Mouse (Mus musculus) lung, adult 18-20 months (tissue): ENCODE data around the gene Llgl1.

ENCODE experiments used
- DNase-seq, 2 experiments: peaks; one replicate each; pipeline ENCODE4 v3.0.0; 2022; ENCODE audit warnings: mixed read lengths in 2 of 2

The Llgl1 gene

DNA sequence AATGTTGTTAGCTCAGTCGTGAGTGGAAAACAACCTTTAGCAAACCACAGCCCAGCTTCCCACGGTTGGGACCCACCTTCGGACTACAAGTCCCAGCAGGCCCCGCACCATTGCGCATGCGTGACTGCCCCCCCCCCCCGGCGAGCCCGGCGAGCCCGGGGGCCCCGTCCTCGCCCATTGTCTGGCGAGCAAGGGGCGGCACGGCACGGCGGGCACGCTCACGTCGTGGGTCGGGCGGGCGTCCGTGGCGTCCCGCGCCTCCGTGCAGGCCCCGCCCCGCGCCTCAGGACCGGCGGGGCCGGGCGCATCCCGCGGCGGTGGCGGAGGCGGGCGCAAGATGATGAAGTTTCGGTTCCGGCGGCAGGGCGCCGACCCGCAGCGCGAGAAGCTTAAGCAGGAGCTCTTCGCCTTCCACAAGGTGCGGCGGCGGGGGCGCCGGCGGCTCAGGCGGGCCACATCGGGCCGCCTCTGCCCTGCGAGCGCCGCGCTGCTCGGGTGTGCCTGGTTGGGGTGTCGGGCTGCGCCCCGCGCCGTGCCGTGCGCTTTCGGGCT lies at the start of gene Llgl1:
Gene Llgl1, plus strand, starts transcription at position 200 of the 552 bp plus-strand sequence.
- peak; percentile 85 to 88 for DNase-seq

DNA sequence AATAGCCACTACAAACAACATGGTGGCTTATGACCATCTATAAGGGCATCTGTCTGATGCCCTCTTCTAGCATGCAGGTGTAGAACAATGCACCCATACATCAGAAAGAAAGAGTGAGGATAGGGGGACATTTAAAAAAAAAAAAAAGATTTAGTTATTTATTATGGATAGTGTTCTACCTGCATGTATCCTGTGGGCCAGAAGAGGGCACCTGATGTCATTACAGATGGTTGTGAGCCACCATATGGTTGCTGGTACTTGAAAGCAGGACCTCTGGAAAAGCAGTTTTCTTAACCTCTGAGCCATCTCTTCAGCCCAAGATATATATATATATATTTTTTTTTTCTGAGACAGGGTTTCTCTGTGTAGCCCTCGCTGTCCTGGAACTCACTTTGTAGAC lies 3.4 kb upstream of the Llgl1 start:
- no peak for DNase-seq

DNA sequence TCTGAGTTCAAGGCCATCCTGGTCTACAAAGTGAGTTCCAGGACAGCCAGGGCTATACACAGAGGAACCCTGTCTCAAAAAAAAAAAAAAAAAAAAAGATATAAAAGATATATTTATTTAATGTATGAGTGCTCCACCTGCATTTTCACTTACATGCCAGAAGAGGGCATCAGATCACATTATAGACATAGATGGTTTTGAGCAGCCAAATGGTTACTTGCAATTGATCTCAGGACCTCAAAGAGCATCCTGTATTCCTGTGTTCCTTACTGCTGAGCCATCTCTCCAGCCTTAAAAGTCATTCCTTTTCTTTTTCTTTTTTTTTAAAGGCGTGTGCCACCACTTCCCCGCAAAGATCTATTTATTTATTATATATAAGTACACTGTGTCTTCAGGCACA lies 2.0 kb upstream of the Llgl1 start:
- DNase-seq = no peak

DNA sequence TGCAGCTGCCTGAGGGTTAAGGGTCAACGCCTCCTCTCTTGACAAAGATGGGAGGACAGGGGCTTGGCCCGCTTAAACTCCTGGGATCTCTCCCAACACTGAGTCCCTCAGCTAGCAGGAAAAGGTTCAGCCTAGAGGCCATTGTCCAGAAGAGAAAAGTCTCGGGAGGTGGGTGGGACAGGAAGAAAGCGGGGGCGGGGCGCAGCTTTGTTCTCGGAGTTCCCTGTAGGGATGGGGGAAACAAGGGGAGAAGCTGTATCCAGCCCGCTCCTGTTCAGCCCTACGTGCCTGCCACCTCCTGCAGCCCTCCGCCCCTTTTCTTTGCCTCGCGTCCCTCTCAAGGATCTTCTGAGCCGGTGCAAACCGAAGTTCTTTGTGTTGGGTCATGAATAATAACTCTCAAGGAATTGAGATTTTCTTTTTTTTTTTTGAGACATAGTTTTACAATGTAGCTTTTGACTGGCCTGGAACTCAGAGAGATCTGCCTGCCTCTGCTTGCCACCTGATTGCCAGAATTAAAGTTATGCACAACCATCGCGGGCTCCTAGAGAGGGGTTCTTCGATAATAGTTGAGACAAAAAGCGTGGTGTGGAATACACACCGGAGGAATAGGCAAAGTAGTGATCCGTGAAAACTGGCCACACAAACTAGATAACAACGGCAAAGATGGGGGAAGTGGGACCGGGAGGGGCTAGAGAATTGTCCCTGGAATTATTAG lies 558 bp upstream of the Llgl1 start:
- DNase-seq = peak; percentile 76 to 87

- DNase-seq = no peak
Measured at GRCm38 (mm10) chr11:60700320-60701185, 1.0 kb downstream of the Llgl1 start.

GRCm38 (mm10) chr11:60701611-60702010 lies 2.1 kb downstream of the Llgl1 start:
- peak in 1 of 2 experiments; percentile 3 for DNase-seq

DNA sequence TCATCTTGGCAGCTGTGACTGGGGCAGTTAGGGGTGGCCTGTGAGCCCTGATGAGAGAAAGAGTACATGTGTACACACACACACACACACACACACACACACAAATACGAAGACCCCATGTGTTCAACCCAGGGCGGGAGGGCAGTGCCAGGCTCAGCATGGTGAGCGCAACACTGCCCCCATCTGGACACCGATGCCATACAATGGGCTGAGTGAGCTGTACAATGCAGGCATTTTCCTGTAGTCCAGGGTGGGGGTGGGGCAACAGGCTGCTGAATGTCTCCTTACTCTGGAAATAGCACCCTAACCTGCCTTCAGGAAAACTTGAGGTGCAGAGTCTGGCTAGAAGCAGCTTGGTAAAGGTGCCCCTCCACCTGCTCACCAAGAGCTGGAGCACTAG lies 3.6 kb downstream of the Llgl1 start:
- peak; percentile 62 to 74 for DNase-seq

- DNase-seq = peak in 1 of 2 experiments; percentile 3
Measured at GRCm38 (mm10) chr11:60704023-60704880, 4.7 kb downstream of the Llgl1 start.

DNA sequence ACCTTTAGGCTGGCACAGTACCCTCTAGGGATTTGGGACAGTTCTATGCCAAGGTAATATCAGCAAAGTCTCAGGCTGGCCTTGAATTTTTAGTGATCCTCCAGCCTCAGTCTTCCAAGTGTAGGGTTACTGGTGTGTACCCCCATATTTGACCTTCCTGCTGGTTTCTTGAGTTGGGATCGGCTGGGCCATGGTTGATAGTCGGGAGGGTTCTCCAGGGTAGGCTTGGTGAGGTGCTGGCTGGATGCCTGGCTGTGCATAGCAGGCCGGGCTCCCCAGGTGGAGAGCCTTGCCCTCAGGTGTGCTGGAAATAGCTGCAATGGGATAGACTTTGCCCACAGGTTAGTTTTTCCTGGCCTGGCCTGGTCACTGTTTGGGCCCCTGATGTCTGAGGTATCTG lies 5.7 kb downstream of the Llgl1 start:
- DNase-seq = no peak

- peak in 1 of 2 experiments; percentile 3 for DNase-seq
Measured at GRCm38 (mm10) chr11:60706076-60706475, 6.6 kb downstream of the Llgl1 start.

- DNase-seq = peak in 1 of 2 experiments; percentile 5
Measured at GRCm38 (mm10) chr11:60706696-60707480, 7.4 kb downstream of the Llgl1 start.

- DNase-seq = peak; percentile 94 to 95
Measured at GRCm38 (mm10) chr11:60707672-60708071, 8.1 kb downstream of the Llgl1 start.

GRCm38 (mm10) chr11:60708631-60709030 lies 9.1 kb downstream of the Llgl1 start:
- no peak for DNase-seq

- DNase-seq = peak in 1 of 2 experiments; percentile 2
Measured at GRCm38 (mm10) chr11:60709481-60710465, 10.2 kb downstream of the Llgl1 start.

- DNase-seq = peak in 1 of 2 experiments; percentile 2
Measured at GRCm38 (mm10) chr11:60711218-60711617, 11.7 kb downstream of the Llgl1 start.

DNA sequence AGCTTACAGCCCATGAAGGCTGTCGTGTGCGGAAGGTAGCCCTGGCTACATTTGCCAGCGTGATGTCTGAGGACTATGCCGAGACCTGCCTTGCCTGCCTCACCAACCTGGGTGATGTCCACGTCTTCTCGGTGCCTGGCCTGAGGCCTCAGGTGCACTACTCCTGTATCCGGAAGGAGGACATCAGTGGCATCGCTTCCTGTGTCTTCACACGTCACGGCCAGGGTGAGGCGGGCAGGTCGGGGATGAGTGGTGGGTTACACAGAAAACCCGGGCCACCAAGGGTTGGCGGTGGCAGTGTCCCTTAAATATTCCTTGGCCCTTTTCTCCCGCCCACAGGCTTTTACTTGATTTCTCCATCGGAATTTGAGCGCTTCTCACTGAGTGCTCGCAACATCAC lies 12.5 kb downstream of the Llgl1 start:
- DNase-seq = no peak

- DNase-seq = peak in 1 of 2 experiments; percentile 2
Measured at GRCm38 (mm10) chr11:60712639-60713255, 13.2 kb downstream of the Llgl1 start.

- DNase-seq = no peak
Measured at GRCm38 (mm10) chr11:60715833-60716232, 16.3 kb downstream of the Llgl1 start.

- no peak for DNase-seq
Measured at GRCm38 (mm10) chr11:60719263-60719662, 19.7 kb downstream of the Llgl1 start.
